Mouse (Mus musculus) heart, postnatal 0 days (tissue): Measurements from ENCODE around the gene Efhc1. TPM values are rescaled to one million over a fixed set of nuclear protein-coding genes. Genes with fewer than 3 reads are reported as not detected.

Experiments used
- ATAC-seq: fragments of 200-750 bp; cut with Nextera tagmentation; 2 replicates; pipeline ENCODE4 v1.8.0; 2017; ENCODE audit warnings: low read depth, moderate number of reproducible peaks, moderate library complexity; ENCODE audit not compliant: insufficient read depth
- DNase-seq: peaks from one replicate; pipeline ENCODE4 v3.0.0-alpha.2; 2016; ENCODE audit warnings: low spot score
- H3K27ac ChIP-seq: fragments of 300-500 bp; sonication (generic); 2 replicates; pipeline ENCODE4 v1.5.1; 2014; ENCODE audit warnings: low read depth, mild to moderate bottlenecking
- H3K27me3 ChIP-seq: fragments of 300-500 bp; sonication (generic); 2 replicates; pipeline ENCODE4 v1.6.1; 2014; ENCODE audit warnings: low read length, mixed read lengths; ENCODE audit not compliant: control insufficient read depth, insufficient read depth
- H3K36me3 ChIP-seq: fragments of 300-500 bp; sonication (generic); replicated peaks from 2 replicates; pipeline ENCODE4 v1.6.1; 2014; ENCODE audit warnings: low read length, mixed read lengths; ENCODE audit not compliant: control insufficient read depth, insufficient read depth
- H3K4me1 ChIP-seq: fragments of 300-500 bp; sonication (generic); 2 replicates; pipeline ENCODE4 v1.6.1; 2014; ENCODE audit warnings: antibody characterized with exemption; ENCODE audit not compliant: control insufficient read depth, insufficient read depth
- H3K4me2 ChIP-seq: fragments of 300-500 bp; sonication (generic); 2 replicates; pipeline ENCODE4 v1.6.1; 2014; ENCODE audit warnings: low read depth, mild to moderate bottlenecking, low read length, moderate library complexity
- H3K4me3 ChIP-seq: fragments of 300-500 bp; sonication (generic); 2 replicates; pipeline ENCODE4 v1.5.1; 2014; ENCODE audit warnings: low read depth, low read length
- H3K9ac ChIP-seq: fragments of 300-500 bp; sonication (generic); replicated peaks from 2 replicates; pipeline ENCODE4 v1.6.1; 2014; ENCODE audit warnings: low read depth, low read length, mixed read lengths
- H3K9me3 ChIP-seq: fragments of 300-500 bp; sonication (generic); replicated peaks from 2 replicates; pipeline ENCODE4 v1.6.1; 2016; ENCODE audit warnings: low read length; ENCODE audit not compliant: control insufficient read depth
- CTCF ChIP-seq: IDR thresholded peaks from 2 replicates; pipeline ENCODE4 v1.5.1; 2016; ENCODE audit warnings: antibody characterized with exemption, control low read depth, low read depth
- EP300 ChIP-seq: IDR thresholded peaks from 2 replicates; pipeline ENCODE4 v1.6.1; 2016; ENCODE audit warnings: antibody characterized with exemption, low read depth
- WGBS: fragments of 180-500 bp; shearing (Covaris S2); extraction: QIAGEN DNeasy Blood & Tissue Kit; methylation state at CpG from one replicate; pipeline ENCODE4 v1.1.7; 2014; 5-methylcytosine and 5-hydroxymethylcytosine counted together
- polyA plus RNA-seq: library from polyadenylated mRNA; unstranded; fragments of >200 nt; fragmentation: Nextera tagmentation; extraction: Ambion mirVana; gene quantifications from 2 replicates; pipeline ENCODE4 v1.2.1, GENCODE M21; 2015
- total RNA-seq: library from RNA; depleted of rRNA; stranded (reverse); fragments of >200 nt; gene quantifications from 2 replicates; pipeline ENCODE4 v1.2.3, GENCODE M21; 2014; ENCODE audit warnings: low replicate concordance

Gene Efhc1
- total and polyA plus RNA-seq, 2 experiments from 2014 or later = 0.64 TPM; not detected in 1

- TF ChIP-seq EP300 (no peak), CTCF (no peak)
- WGBS = 88% methylated on average over 6 of the region's 6 CpGs
Measured at GRCm38 (mm10) chr1:20981764-20982163, 30.3 kb downstream of the Efhc1 start.

GRCm38 (mm10) chr1:20984103-20984502 lies 32.7 kb downstream of the Efhc1 start:
- TF ChIP-seq CTCF (no peak), EP300 (no peak)
- no peaks in the 10 kb centered on the region for H3K27me3 ChIP-seq
- H3K4me3 ChIP-seq = no peak overlapping the region
- H3K36me3 ChIP-seq = no peaks in the 10 kb centered on the region
- no peak overlapping the region for H3K27ac ChIP-seq
- no peaks in the 10 kb centered on the region for H3K9me3 ChIP-seq
- no peaks in the 10 kb centered on the region for H3K4me1 ChIP-seq
- ATAC-seq (no peak), DNase-seq (no peak)
- H3K9ac ChIP-seq = no peak overlapping the region
- no peak overlapping the region for H3K4me2 ChIP-seq
- 53% methylated on average over 2 of the region's 2 CpGs for WGBS

More at GRCm38 (mm10) chr1:20981764-20982163, 30.3 kb downstream of the Efhc1 start:
- Histone ChIP-seq H3K4me3 (no peak overlapping the region), H3K9me3 (no peaks in the 10 kb centered on the region), H3K4me2 (no peak overlapping the region), H3K9ac (no peak overlapping the region), H3K27ac (no peak overlapping the region), H3K27me3 (no peaks in the 10 kb centered on the region), H3K4me1 (no peaks in the 10 kb centered on the region), H3K36me3 (no peaks in the 10 kb centered on the region)
- DNase-seq (no peak), ATAC-seq (no peak)

GRCm38 (mm10) chr1:20984582-20984981 lies 33.2 kb downstream of the Efhc1 start:
- no peaks in the 10 kb centered on the region for H3K36me3 ChIP-seq
- no peak for DNase-seq
- H3K27ac ChIP-seq = no peak overlapping the region
- H3K4me2 ChIP-seq = no peak overlapping the region
- H3K9me3 ChIP-seq = no peaks in the 10 kb centered on the region
- H3K27me3 ChIP-seq = no peaks in the 10 kb centered on the region
- H3K9ac ChIP-seq = no peak overlapping the region
- no peaks in the 10 kb centered on the region for H3K4me1 ChIP-seq
- 76% methylated on average over 4 of the region's 4 CpGs for WGBS
- H3K4me3 ChIP-seq = no peak overlapping the region
- no peak for TF ChIP-seq EP300
- TF ChIP-seq CTCF = no peak
- ATAC-seq = no peak

- 58% methylated on average over 10 of the region's 10 CpGs for WGBS
- Histone ChIP-seq H3K9ac (no peak overlapping the region), H3K27me3 (no peaks in the 10 kb centered on the region), H3K9me3 (no peaks in the 10 kb centered on the region), H3K36me3 (no peaks in the 10 kb centered on the region), H3K4me2 (no peak overlapping the region), H3K4me3 (no peak overlapping the region), H3K27ac (no peak overlapping the region; the same call in 1 of the 2 replicates), H3K4me1 (no peaks in the 10 kb centered on the region)
- DNase-seq = no peak
- TF ChIP-seq EP300 (no peak), CTCF (no peak)
- ATAC-seq = no peak
Measured at GRCm38 (mm10) chr1:20986378-20987056, 35.1 kb downstream of the Efhc1 start.

- DNase-seq (no peak), ATAC-seq (no peak)
- H3K4me3 ChIP-seq = no peak overlapping the region
- WGBS = 83% methylated on average over 11 of the region's 11 CpGs
- H3K36me3 ChIP-seq = no peaks in the 10 kb centered on the region
- H3K27ac ChIP-seq = no peak overlapping the region
- H3K4me1 ChIP-seq = no peaks in the 10 kb centered on the region
- H3K4me2 ChIP-seq = no peak overlapping the region
- no peak overlapping the region for H3K9ac ChIP-seq
- H3K9me3 ChIP-seq = no peaks in the 10 kb centered on the region
- H3K27me3 ChIP-seq = no peaks in the 10 kb centered on the region
- no peak for TF ChIP-seq EP300
- no peak for TF ChIP-seq CTCF
Measured at GRCm38 (mm10) chr1:20989461-20990083, 38.1 kb downstream of the Efhc1 start.

GRCm38 (mm10) chr1:20993690-20994089 lies 42.3 kb downstream of the Efhc1 start:
- H3K4me2 ChIP-seq = no peak overlapping the region
- H3K27me3 ChIP-seq = no peaks in the 10 kb centered on the region
- no peak overlapping the region for H3K9ac ChIP-seq
- peaks cover 3% of the 10 kb centered on the region; the same call in 1 of the 2 replicates for H3K4me1 ChIP-seq
- no peak for TF ChIP-seq CTCF
- TF ChIP-seq EP300 = no peak
- DNase-seq (no peak), ATAC-seq (no peak)
- no peaks in the 10 kb centered on the region for H3K9me3 ChIP-seq
- H3K4me3 ChIP-seq = no peak overlapping the region
- no peaks in the 10 kb centered on the region for H3K36me3 ChIP-seq
- H3K27ac ChIP-seq = no peak overlapping the region
- WGBS = 72% methylated on average over 3 of the region's 3 CpGs
